Mouse (Mus musculus) WW6 (cell line): Measurements from ENCODE around the gene Apbb2.
A peak's percentile ranks its signal among the peaks of the same experiment; 100 is the strongest.

ENCODE experiments used
- DNase-seq: peaks from one replicate; pipeline ENCODE4 v3.0.0-alpha.2; 2013; ENCODE audit warnings: low read depth, low spot score

Apbb2 gene

DNA sequence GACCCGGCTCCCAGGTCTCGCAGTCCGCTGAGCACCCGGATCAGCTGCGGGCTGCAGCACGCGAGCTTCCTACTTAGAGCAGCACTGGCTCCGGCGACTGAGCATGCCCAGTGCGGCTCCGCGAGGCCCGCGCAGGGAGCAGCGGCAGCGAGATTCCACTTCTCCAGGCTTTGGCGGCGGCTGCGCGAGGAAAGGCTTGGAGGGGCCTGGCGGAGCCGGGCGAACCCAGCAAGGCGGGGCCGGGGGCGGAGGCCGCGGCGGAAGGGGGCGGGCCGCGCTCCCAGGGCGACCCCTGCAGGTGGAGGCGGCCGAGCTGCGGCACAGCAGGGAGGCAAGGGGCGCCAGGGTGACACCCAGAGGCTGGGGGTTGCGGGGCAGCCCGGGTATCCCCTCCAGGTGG lies at the start of gene Apbb2:
Gene Apbb2 (minus strand): TSS at position 188 of the 400 bp plus-strand sequence.
- peak; percentile 87 for DNase-seq

DNA sequence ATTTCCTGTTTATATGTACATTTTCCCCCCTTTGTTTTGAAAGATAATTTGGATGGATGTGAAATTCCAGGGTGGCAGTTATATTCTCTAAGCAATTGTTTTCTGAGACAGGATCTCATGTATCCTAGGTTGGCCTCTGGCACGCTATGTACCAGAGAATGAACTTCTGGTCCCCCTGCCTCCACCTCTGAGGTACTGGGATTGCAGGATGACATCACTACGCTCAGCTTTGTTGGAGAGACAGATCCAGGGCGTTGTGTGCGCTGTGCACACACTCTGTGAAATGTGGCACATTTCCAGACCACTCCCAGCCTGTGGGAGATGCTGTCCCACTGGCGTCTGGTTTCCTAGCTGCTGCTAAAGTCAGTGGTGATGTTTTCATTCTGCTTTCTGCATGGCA lies 35.6 kb upstream of the Apbb2 start:
- no peak for DNase-seq

DNA sequence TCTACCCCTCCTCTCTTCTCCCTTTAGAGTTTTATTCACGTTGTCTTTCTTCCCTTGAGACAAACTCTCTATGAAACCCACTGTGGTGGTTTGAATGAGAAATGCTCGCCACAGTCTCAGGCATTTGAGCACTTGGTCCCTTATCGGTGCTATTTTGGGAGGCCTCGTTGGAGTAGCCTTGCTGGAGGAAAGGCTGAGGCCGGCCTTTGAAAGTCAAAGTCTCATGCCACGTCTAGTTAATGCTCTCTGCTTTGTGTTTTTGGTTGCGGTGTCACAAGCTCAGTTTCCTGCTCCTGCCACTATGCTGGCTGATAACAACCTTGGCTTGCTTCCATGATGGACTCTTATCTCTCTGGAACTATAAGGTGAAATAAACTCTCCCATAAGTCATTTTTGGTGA lies 28.9 kb upstream of the Apbb2 start:
- no peak for DNase-seq

DNA sequence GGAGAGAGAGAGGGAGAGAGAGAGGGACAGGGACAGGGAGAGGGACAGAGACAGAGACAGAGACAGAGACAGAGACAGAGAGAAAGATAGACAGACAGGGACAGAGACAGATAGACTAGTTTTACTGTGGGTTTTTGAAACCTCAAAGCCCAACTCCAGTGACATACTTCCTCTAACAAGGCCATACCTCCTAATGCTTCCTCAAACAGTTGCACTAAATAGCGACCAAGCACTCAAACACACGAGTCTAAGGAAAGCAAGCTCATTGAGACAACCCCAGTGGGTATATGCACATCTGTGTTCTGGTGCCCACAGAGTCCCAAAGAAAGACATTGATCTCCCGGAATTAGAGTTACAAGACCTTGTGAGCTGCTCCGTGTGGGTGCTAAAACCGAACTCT lies 24.7 kb upstream of the Apbb2 start:
- DNase-seq, result no peak

DNA sequence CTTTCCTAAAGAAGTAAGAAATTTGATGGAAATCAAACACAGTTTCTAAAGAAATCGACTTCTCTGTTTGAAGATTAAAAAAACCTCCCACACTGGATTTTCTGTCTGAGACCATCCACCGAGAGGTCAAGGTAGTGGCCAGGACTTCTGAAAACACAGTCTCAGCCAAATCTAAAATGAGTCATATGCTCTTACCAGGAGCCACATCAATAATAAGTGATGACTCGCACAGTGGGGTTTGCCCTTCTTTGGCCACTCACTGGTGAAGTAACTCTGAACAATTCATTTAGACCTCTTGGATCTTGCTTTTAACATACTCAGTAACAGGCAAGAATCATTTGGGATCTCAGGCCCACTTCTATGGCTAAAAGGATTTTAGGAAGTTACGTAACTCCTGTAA lies 23.6 kb upstream of the Apbb2 start:
- no peak for DNase-seq

DNA sequence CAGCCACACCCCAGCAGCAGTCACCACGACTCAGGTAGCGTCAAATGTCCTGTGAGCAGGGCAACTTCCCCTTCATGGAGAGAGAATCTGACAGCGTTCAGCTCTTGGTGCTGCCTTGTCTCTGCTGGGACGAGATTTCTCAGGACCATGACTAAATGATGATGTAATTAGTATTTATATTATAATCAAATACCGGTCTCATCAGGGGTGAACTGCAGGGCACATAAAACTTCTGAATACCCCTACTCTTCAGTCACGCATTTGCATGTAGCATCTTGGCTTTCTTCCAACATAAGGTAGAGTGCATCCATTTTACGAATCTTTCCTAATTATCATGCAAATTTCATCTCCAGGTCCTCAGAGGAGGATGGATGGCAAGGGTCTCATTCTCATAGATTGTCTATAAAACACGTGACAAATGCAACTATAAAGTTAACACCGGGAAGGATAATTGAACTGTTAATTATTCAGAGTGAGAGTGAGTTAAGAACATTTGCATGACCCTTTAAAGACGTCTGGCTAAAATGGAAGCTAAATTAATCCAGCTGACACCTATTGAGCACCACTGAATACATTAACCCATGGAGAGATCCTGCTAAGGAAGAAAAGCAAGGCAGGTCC lies 17.0 kb upstream of the Apbb2 start:
- DNase-seq, result no peak

DNA sequence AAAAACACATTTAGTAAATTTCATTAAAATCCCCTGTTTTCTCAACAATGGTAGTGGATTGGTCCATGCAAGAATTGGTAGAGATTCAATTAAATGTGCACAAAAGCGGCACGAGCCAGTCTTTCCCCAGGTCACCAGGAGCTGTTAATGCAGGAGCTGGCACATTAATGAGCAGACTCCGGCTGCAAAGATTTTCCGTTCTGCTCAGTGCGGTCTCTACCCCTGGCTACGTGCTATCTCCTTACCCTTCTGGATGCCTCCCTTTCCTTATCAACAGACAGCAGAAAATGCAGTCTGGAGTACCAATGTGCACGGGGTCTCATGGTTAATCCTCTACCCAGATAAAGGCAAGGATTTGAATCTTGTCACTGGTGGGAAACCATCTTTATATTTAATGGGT lies 9.2 kb upstream of the Apbb2 start:
- no peak for DNase-seq

DNA sequence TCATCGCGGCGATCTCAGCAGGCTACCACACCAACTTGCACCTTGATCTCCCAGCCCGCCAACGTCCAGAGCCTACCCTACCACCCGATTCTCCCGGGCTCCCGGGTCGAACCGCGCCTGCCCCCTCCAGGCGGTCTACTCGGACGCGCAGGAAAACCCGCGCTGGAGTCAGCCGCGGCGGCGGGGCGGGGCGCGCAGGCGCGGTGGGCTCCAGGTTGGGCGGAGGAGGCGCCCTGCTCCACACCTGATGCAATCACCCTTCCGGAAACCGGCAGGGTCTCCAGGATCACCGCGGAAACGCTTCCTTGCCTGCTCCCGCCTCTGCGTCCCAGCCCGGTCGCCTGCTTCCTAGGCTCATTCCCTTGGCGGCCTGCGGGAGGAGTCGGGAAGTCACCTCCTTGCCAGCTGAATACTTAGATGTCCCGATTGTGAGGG lies 1.6 kb upstream of the Apbb2 start:
- peak; percentile 77 for DNase-seq

DNA sequence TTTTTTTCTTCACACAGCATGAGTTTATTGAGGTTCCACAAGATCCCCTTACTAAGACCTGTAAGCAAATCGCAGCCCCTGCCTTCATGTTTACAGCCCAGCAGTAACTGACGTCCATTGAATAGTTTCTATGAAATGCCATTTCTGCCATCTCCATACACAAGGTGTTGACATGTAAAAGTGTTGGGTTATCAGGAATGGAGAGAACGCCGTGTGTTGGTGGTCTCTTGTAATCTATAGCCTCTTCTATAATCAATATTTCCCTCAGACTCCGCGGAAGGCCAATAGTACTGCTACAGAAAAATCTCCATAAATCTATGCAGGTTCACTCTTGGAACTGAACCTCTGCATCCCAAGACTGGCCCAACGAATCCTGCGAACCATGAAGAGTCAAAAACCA lies 1.1 kb upstream of the Apbb2 start:
- no peak for DNase-seq

DNA sequence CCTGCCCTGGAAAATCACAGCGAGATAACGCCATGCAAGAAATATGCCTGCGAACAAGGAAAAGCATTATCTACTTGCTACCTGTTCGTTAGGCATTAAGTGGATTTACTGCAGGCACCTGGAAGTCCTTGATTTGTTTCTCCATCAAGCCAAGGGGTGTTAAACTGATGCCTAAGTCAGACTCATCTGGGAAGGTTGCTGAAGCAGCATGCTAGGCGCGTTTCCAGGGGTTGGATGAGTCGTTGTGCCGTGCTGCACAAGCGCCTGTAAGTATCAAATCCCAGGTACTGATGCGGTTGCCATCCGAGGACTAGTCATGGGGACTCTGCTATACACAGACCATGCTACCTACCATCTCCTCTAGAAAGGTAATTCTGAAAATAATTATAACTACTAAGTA lies 611 bp upstream of the Apbb2 start:
- no peak for DNase-seq

DNA sequence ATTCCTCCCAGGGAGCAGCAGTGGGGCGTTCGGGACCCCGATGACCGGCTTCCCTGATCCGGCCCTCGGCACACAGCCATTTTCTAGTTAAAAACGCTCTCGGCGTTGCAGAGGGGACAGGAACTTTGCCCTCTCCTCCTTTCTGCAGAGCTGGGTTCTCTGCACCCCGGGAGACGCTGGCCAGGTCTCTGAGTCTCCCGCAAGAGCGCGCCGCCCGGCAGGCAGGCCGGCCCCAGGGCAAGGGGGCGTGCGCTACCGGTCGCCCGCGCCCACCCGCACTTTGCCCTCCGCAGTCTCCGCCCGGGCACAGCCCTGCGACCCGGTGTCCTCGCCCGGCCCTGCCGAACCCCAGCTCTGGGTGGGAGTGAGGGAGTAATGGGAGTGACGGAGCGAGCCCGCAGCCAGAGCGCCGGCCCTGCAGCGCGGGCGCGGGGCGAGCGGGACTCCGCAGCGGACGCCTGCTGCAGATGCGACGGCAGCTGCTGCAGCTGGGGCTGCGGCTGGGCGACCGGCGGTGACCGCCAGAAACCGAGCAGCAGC lies 593 bp downstream of the Apbb2 start:
- no peak for DNase-seq

DNA sequence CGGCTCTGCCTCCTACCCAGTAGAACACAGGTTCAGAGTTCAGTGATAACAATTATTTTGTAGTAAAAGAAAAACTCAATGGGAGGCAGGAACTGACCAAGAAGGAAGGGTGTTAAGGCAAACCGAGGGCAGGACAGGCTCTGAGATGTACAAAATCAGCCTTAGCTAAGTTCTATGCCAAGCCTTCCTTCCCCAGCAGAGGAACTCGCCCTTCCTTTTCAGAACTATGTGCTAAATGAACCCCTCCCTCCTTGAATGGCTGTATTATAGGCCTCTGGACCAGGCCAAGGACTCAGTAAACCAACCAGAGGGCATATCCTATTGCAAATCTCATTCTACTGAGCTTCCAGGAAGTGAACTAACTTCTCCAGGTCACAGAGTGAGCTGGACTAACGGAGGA lies 3.6 kb downstream of the Apbb2 start:
- DNase-seq, result no peak

DNA sequence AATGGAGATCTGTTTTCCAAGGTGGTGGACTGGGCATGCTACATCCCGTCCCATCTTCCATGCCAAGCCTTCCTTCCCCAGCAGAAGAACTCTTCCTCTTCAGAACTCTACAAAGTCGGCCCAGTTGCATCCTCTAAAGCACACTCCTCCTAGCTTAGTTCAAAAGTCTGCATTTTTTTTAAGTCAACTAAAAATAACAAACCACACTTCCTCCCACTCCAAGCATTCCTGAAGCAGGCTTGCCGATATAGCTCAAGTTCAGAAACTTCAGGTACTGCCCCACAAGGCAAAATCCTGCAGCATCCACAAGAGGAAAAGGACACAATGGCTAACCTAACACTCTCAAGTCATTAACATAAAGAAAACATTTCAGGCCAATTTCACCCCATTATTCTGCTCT lies 4.9 kb downstream of the Apbb2 start:
- DNase-seq, result no peak

DNA sequence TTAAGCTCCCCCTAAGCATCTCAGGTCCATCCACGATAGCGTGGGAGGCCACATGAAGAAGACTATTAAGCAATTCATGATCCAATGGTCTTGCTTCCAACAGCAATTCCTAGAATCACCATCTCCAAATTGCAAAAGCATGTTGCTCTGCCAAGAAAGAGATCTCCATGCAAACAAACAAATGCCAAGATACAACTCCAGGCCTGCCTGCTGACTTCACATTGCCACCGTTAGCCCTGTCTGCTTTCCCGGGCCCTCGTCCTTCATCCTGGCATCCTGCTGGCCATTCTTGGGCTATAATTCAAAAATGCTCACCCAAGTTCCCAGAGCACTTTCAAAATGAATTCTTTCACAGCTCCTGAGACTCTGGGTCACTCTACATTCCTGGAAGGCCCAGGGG lies 5.6 kb downstream of the Apbb2 start:
- DNase-seq, result no peak

DNA sequence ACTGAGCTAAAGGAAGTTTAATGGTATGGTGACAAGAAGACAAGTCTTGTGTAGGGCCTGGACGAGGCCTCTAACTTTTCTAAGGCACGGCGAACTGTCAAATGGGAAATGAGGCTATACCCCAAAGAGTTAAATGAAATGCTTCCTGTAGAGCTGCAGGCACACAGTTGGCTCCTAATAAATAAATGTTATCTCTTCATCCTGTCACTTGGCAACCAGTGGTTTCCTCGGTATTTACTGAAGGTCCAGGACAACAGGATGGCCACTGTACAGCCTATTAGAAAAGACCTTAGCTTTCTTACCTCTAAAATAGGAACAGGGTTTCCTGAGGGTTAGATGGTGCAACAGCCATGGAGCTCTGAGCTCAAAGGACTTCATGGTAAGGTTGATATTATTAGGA lies 6.7 kb downstream of the Apbb2 start:
- no peak for DNase-seq

DNA sequence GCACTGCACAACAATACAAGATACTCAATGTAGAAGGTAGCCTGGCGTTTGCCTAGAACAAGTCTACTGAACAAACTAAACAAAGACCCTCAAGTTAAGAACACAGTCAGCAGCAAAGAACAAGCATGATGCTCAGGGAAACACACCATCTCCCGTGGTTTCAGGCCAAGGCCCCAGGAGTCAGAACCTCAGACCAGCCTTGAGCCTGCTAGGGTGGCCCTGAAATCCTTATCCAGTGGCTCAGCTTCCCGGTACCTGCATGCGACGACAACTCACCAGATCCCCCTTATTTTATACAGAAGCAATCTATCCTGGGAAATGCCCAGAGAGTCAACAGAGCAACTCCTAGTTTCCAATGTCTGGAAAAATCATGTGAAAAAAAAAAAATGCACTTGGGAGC lies 7.2 kb downstream of the Apbb2 start:
- no peak for DNase-seq

DNA sequence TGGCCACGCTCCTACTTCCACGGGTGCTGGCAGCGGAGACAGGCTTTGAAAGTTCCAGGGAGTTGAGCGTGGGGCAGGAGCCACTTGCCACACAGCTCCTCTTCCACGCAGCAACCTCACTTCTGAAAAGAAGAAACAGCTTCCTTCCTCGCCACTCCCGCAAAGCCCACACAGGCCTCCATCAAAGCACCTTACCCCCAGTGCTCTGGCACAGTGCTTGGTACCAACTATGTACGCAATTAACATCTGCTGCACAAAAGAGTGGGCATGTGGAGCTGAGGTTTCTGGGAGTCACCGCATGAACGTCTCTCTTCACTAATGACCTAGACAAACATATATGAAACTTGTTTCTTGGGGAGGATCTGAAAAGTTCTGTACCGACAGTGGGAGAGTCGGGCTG lies 8.3 kb downstream of the Apbb2 start:
- DNase-seq, result no peak

DNA sequence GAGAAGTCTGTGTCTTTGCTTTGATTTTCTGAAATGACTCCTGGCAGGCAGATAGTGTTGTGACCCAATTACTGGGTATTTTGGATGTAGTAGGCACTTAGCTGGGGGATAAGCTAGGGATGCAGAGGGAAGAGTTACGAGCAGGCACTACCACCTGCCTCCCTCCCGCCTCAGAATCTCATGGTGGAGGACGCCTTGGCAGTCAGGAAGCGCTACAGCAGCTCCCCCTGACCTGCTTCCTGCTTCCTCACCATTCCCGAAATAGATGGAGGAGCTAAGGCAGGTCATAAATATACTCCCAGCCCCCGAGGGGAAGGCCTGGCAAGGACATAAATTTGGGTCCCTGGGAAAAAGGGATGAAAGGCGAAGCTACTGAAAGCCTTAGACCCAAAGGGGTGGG lies 9.3 kb downstream of the Apbb2 start:
- no peak for DNase-seq

DNA sequence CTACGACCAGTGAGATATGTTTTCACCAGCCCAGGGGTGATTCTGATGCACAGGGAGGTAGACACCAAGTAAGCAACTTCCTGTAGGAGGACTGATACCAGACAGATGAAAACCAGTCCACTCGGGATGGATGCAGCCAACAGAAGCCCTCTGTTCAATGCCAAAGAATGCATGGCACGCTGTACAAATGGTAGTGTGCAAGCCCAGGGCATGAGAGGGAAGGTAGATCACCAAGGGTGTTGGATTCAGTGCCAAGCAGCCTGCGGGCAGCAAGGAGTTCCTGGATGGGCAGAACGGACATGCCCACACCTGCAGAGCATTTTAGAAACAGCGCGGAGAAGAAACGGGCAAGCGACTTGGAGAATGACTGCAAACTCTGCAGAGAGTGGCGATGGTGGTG lies 10.8 kb downstream of the Apbb2 start:
- DNase-seq, result no peak

DNA sequence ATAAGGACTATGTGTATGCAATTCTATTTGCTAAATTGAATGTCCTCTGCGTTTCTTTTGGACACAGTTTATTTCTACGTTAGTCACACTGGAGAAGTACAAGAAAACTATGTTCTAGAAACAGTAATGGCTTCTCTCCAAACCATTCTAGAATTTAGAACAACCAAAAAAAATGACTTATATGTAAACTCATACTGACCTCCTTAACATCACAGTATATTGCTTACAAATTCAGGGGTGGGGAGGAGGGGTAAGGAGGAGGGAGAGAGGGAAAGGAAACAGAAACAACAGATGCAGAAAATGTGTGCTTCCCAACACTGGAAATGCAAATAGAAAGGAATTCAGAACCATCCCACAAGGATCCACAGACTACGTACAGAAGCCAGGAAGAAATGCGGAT lies 11.4 kb downstream of the Apbb2 start:
- DNase-seq, result no peak

DNA sequence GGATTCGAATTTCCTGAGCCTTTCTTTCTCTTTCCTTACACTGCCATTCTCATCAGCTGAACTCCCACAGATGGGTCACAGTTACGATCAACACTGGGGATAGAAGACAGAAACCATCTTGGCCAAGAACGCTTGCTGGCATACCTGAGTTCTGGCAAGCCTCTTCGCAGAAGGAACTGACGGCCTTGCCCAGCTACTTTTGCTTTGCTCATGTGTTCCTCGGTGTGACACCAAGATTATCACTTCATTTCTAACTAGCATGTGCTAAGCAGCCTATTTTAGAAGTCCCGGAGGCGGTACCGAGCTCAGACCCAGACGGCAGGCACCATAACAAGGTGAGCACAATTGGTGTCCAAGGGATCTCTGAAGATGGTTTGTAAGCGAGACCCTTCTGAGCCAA lies 12.9 kb downstream of the Apbb2 start:
- no peak for DNase-seq

DNA sequence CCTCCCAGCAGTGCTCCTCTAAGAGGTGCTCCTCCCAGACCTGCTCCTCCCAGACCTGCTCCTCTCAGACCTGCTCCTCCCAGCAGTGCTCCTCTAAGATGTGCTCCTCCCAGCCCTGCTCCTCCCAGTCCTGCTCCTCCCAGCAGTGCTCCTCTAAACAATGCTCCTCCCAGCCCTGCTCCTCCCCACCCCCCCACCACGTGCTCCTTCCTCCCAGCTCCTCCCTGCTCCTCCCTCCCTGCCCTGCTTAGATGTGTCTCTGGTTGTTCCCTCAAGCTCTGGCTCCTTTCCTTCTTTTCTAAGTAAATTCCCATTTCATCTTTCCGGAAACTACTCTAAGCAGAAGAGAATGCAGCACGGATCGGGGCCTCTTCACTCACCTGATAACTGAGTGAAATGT lies 14.2 kb downstream of the Apbb2 start:
- no peak for DNase-seq

DNA sequence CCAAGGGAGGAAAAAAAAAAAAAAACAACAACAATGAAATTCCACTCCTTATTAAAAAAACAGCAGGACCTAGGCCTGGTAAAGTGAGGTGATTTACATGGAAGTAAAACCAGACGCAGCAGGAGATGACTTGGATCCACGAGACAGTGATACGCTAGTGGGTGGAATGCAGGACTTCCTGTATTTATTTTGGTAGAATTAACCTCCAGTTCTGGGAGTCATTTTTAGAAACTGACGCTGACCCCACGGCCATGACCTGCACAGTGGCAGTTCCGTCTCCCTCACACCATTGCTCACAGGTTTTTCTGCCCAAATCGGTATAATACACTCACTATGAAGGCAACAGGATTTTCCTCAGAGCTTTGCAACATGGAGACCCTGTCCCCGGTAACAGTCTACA lies 14.8 kb downstream of the Apbb2 start:
- DNase-seq, result no peak

DNA sequence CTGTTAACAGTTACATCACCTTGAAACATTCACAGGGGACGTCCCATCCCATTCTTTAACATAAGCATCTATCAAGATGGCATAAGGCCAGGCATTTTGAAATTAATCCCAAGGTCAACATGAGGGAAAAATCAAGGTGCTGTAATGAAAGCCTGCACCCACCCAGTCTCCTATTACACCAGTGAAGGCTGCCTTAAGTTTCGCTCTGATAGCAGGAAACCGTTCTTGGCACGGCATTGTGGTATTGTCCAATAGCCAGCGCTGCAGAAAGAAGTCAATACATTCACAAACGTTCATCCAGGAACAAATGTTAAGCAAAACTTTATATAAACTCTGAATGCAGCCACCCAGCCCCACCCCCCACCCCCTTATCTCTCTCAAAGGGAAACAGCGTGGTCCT lies 15.4 kb downstream of the Apbb2 start:
- no peak for DNase-seq
